Mouse (Mus musculus): ENCODE measurements around the gene Tmem252. TPM values are rescaled to one million over a fixed set of nuclear protein-coding genes. Genes with fewer than 3 reads are reported as not detected.

Tmem252 gene
- polyA plus RNA-seq, 1 experiment from 2014 or later, result 7.1 TPM

DNA sequence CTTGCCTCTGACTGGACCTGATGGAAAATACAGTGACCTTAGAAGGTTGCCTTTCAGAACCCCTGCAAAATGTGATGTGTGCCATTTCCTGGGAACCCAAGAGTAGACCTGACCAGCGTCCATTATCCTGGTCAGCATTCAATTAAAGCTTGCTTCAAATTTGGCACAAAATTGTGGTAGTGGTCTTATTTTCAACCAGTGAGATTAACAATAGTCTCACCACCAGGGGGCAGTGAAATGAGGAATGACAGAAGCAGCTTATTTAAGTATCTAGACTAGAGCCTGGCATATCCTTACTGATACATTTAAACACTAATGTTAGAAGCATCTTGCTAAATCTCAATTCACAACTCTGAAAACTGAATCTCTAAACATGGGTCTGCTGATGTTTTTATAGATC, 31.6 kb downstream of the Tmem252 start:
- peaks cover 16 to 31% of the 10 kb centered on the region in 2 experiments for H3K4me1 ChIP-seq (ENCODE audit: control insufficient read depth in 2 of 2, insufficient read depth in 2 of 2, low read length in 2 of 2)
- H3K27ac ChIP-seq (replicated peaks in 1 of 2; ENCODE audit: control insufficient read depth in 1 of 2, insufficient read depth in 1 of 2, low read depth in 2 of 2, low read length in 2 of 2), result 0 out of 4 replicates have a peak overlapping the region, but pooled peaks of 1 of the 2 experiments have one; percentile 14
- H3K27me3 ChIP-seq (ENCODE audit: control insufficient read depth, insufficient read depth, low read length), result no peaks in the 10 kb centered on the region
- no peak overlapping the region for H3K4me2 ChIP-seq (ENCODE audit: low read length)
- no peaks in the 10 kb centered on the region for H3K9me3 ChIP-seq (ENCODE audit: control insufficient read depth, low read length)
- no peak for ATAC-seq (ENCODE audit: insufficient number of reproducible peaks, insufficient read depth, low FRiP score, low read depth)
- H3K36me3 ChIP-seq (ENCODE audit: control insufficient read depth, insufficient read depth, low read length), result 0 out of 2 replicates have a peak, but pooled peaks cover 4% of the 10 kb centered on the region
- WGBS, result 68% methylated on average over 1 of the region's 1 CpGs
- no peak overlapping the region for H3K9ac ChIP-seq (ENCODE audit: low read length)
- no peak overlapping the region for H3K4me3 ChIP-seq (ENCODE audit: control insufficient read depth in 1 of 2, insufficient read depth in 1 of 2, low read depth in 1 of 2, low read length in 2 of 2)

DNA sequence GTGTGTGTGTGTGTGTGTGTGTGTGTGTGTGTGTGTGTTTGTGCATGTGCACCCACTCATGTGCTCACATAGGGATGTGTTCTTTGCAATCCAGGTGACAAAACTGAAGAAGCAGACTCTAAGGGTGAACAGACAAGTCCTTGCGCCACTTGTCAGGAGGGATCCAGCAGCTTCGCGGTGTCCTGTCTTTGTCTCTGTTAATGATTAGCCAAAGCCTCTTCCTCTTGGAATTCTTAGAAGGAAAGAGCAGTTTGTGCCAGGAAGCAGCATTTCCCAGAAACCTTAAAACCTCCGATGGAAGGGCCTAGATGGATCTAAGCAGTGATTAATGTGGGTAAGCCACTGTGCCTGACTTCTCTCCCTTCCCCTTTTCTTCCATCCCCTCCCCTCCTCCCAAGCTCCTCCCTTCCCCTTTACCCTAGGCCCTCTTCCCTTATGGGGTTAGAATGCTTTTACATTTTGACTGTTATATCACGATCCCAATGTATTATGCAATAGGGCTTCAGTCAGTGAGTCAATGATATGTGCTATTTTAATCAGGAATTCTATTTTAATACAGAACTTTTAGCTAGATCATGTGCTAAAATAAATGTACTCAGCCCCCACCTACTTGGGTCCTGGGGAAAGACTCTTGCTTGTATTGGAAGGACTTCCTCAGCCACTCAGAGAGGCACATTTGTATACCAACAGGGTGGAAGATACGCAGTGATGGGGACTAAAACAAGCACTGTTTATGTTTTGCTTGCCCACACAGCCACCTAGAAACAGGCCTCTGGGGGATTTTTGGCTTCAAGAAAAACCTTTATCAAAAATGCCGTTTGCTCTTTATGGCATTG, 33.5 kb downstream of the Tmem252 start:
- Histone ChIP-seq H3K27me3 (ENCODE audit: control insufficient read depth, insufficient read depth, low read length) (no peaks in the 10 kb centered on the region), H3K27ac (replicated peaks in 1 of 2; ENCODE audit: control insufficient read depth in 1 of 2, insufficient read depth in 1 of 2, low read depth in 2 of 2, low read length in 2 of 2) (peak overlapping the region; percentile 72 to 89), H3K4me1 (ENCODE audit: control insufficient read depth in 2 of 2, insufficient read depth in 2 of 2, low read length in 2 of 2) (peaks cover 15 to 31% of the 10 kb centered on the region in 2 experiments), H3K9me3 (ENCODE audit: control insufficient read depth, low read length) (no peaks in the 10 kb centered on the region), H3K4me2 (ENCODE audit: low read length) (peak overlapping the region; percentile 14; the same call in 1 of the 2 replicates), H3K4me3 (ENCODE audit: control insufficient read depth in 1 of 2, insufficient read depth in 1 of 2, low read depth in 1 of 2, low read length in 2 of 2) (no peak overlapping the region), H3K36me3 (ENCODE audit: control insufficient read depth, insufficient read depth, low read length) (0 out of 2 replicates have a peak, but pooled peaks cover 4% of the 10 kb centered on the region), H3K9ac (ENCODE audit: low read length) (no peak overlapping the region; the same call in 1 of the 2 replicates)
- ATAC-seq (ENCODE audit: insufficient number of reproducible peaks, insufficient read depth, low FRiP score, low read depth), result no peak
- WGBS, result 62% methylated on average over 7 of the region's 7 CpGs

- peak; percentile 79 for ATAC-seq (ENCODE audit: insufficient number of reproducible peaks, insufficient read depth, low FRiP score, low read depth)
- Histone ChIP-seq H3K4me2 (ENCODE audit: low read length) (peak overlapping the region; percentile 14; the same call in 1 of the 2 replicates), H3K27me3 (ENCODE audit: control insufficient read depth, insufficient read depth, low read length) (no peaks in the 10 kb centered on the region), H3K36me3 (ENCODE audit: control insufficient read depth, insufficient read depth, low read length) (0 out of 2 replicates have a peak, but pooled peaks cover 4% of the 10 kb centered on the region), H3K9ac (ENCODE audit: low read length) (no peak overlapping the region; the same call in 1 of the 2 replicates), H3K4me1 (ENCODE audit: control insufficient read depth in 2 of 2, insufficient read depth in 2 of 2, low read length in 2 of 2) (peaks cover 15 to 31% of the 10 kb centered on the region in 2 experiments), H3K9me3 (ENCODE audit: control insufficient read depth, low read length) (no peaks in the 10 kb centered on the region), H3K4me3 (ENCODE audit: control insufficient read depth in 1 of 2, insufficient read depth in 1 of 2, low read depth in 1 of 2, low read length in 2 of 2) (no peak overlapping the region), H3K27ac (replicated peaks in 1 of 2; ENCODE audit: control insufficient read depth in 1 of 2, insufficient read depth in 1 of 2, low read depth in 2 of 2, low read length in 2 of 2) (peak overlapping the region; percentile 72 to 89)
- 5% methylated on average over 7 of the region's 7 CpGs for WGBS
Observed at GRCm38 (mm10) chr19:24708032-24708431, 34.2 kb downstream of the Tmem252 start.

DNA sequence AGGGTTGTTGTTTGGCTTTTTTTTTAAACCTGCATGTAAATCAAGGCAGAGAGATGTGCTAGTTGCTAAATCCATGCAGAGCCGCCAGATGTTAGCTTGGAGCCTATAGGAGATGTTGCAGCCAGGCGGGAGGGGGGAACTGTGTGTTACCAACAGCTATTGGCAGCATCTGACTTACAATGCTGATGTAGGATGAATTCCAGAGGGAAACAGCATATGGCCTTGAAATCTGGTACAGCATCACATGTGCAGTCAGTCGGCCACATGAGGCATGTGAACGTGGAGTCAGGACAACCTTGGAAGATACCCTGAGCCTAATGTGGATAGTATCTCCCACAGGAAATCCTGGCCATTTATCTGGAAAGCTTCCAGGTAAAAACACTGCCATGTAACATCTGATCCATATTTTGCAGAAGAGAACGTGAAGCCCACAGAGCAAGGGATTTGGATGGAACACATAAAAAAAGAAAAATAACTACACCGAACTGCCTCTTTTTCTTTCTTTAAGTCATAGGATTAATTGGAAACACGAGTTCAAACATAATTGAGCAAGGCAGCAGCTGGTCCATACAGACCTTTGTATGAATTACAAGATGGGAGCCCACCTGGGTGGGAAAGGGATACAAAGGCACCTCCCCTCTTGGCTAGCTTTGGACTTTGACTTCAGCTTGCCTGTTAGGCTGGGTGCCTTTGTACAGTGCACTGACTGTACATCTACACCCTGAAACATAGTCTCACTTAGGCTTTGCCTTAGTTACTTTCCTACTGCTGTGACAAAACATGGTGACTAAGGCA, 42.7 kb downstream of the Tmem252 start:
- Histone ChIP-seq H3K4me2 (ENCODE audit: low read length) (no peak overlapping the region), H3K4me1 (ENCODE audit: control insufficient read depth in 2 of 2, insufficient read depth in 2 of 2, low read length in 2 of 2) (no peaks in the 10 kb centered on the region), H3K4me3 (ENCODE audit: control insufficient read depth in 1 of 2, insufficient read depth in 1 of 2, low read depth in 1 of 2, low read length in 2 of 2) (no peak overlapping the region), H3K9me3 (ENCODE audit: control insufficient read depth, low read length) (no peaks in the 10 kb centered on the region), H3K9ac (ENCODE audit: low read length) (no peak overlapping the region), H3K27me3 (ENCODE audit: control insufficient read depth, insufficient read depth, low read length) (no peaks in the 10 kb centered on the region), H3K36me3 (ENCODE audit: control insufficient read depth, insufficient read depth, low read length) (0 out of 2 replicates have a peak, but pooled peaks cover 4% of the 10 kb centered on the region), H3K27ac (replicated peaks in 1 of 2; ENCODE audit: control insufficient read depth in 1 of 2, insufficient read depth in 1 of 2, low read depth in 2 of 2, low read length in 2 of 2) (no peak overlapping the region)
- 83% methylated on average over 7 of the region's 7 CpGs for WGBS
- no peak for ATAC-seq (ENCODE audit: insufficient number of reproducible peaks, insufficient read depth, low FRiP score, low read depth)

DNA sequence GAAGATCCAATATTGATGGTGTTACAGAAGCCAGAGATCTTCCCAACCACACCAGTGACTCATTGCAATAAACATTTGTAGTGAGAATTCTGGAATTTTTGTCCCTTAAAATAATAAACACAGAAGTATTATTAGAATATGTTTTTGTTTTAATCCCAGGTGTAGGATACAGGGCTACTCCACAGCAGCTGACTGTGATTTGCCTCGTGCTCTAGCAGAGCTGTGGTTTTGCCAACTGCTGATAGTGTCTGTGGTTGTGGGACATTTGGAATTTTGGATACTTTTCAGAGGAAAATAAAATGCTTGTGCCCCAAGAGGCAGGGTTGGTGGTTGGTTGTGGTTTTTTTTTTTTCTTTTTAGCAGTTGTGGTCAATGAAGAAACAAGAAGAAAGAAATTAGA, 44.2 kb downstream of the Tmem252 start:
- no peak overlapping the region for H3K9ac ChIP-seq (ENCODE audit: low read length)
- H3K9me3 ChIP-seq (ENCODE audit: control insufficient read depth, low read length), result no peaks in the 10 kb centered on the region
- 75% methylated on average over 1 of the region's 1 CpGs for WGBS
- no peaks in the 10 kb centered on the region for H3K4me1 ChIP-seq (ENCODE audit: control insufficient read depth in 2 of 2, insufficient read depth in 2 of 2, low read length in 2 of 2)
- H3K27me3 ChIP-seq (ENCODE audit: control insufficient read depth, insufficient read depth, low read length), result no peaks in the 10 kb centered on the region
- ATAC-seq (ENCODE audit: insufficient number of reproducible peaks, insufficient read depth, low FRiP score, low read depth), result no peak
- H3K4me3 ChIP-seq (ENCODE audit: control insufficient read depth in 1 of 2, insufficient read depth in 1 of 2, low read depth in 1 of 2, low read length in 2 of 2), result no peak overlapping the region
- H3K36me3 ChIP-seq (ENCODE audit: control insufficient read depth, insufficient read depth, low read length), result peaks cover 11% of the 10 kb centered on the region; the same call in 1 of the 2 replicates
- H3K27ac ChIP-seq (replicated peaks in 1 of 2; ENCODE audit: control insufficient read depth in 1 of 2, insufficient read depth in 1 of 2, low read depth in 2 of 2, low read length in 2 of 2), result no peak overlapping the region
- H3K4me2 ChIP-seq (ENCODE audit: low read length), result no peak overlapping the region

GRCm38 (mm10) chr19:24719504-24719903, 45.7 kb downstream of the Tmem252 start:
- Histone ChIP-seq H3K4me1 (ENCODE audit: control insufficient read depth in 2 of 2, insufficient read depth in 2 of 2, low read length in 2 of 2) (peaks cover 2 to 6% of the 10 kb centered on the region in 2 experiments; a peak in 3 of 4 replicates), H3K27ac (replicated peaks in 1 of 2; ENCODE audit: control insufficient read depth in 1 of 2, insufficient read depth in 1 of 2, low read depth in 2 of 2, low read length in 2 of 2) (no peak overlapping the region), H3K9ac (ENCODE audit: low read length) (no peak overlapping the region), H3K36me3 (ENCODE audit: control insufficient read depth, insufficient read depth, low read length) (peaks cover 11% of the 10 kb centered on the region; the same call in 1 of the 2 replicates), H3K27me3 (ENCODE audit: control insufficient read depth, insufficient read depth, low read length) (no peaks in the 10 kb centered on the region), H3K9me3 (ENCODE audit: control insufficient read depth, low read length) (no peaks in the 10 kb centered on the region), H3K4me3 (ENCODE audit: control insufficient read depth in 1 of 2, insufficient read depth in 1 of 2, low read depth in 1 of 2, low read length in 2 of 2) (no peak overlapping the region), H3K4me2 (ENCODE audit: low read length) (no peak overlapping the region)
- 85% methylated on average over 4 of the region's 4 CpGs for WGBS
- no peak for ATAC-seq (ENCODE audit: insufficient number of reproducible peaks, insufficient read depth, low FRiP score, low read depth)

DNA sequence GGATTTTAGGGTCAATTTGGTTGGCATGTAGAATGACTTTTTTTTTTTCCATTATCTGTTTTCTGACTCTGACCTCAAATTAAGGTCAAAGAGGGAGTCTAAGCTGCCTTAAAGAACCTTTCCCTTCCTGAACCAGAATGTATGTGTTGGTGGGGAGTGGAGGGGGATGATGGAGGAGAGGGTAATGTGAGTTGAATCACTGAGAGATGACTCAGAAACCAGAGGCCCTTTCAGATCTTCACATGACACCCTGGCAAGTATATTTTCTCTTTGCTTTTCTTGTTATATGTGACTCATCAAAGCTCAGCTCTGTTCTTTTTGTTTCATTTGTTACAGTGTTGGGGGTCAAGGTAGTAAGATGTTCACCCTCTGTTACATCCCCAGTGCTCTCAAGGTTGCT, 46.6 kb downstream of the Tmem252 start:
- Histone ChIP-seq H3K36me3 (ENCODE audit: control insufficient read depth, insufficient read depth, low read length) (peaks cover 11% of the 10 kb centered on the region; the same call in 1 of the 2 replicates), H3K9me3 (ENCODE audit: control insufficient read depth, low read length) (no peaks in the 10 kb centered on the region), H3K27me3 (ENCODE audit: control insufficient read depth, insufficient read depth, low read length) (no peaks in the 10 kb centered on the region), H3K4me2 (ENCODE audit: low read length) (no peak overlapping the region), H3K27ac (replicated peaks in 1 of 2; ENCODE audit: control insufficient read depth in 1 of 2, insufficient read depth in 1 of 2, low read depth in 2 of 2, low read length in 2 of 2) (no peak overlapping the region), H3K4me1 (ENCODE audit: control insufficient read depth in 2 of 2, insufficient read depth in 2 of 2, low read length in 2 of 2) (peaks cover 4 to 14% of the 10 kb centered on the region in 2 experiments; a peak in 3 of 4 replicates), H3K4me3 (ENCODE audit: control insufficient read depth in 1 of 2, insufficient read depth in 1 of 2, low read depth in 1 of 2, low read length in 2 of 2) (no peak overlapping the region), H3K9ac (ENCODE audit: low read length) (no peak overlapping the region)
- ATAC-seq (ENCODE audit: insufficient number of reproducible peaks, insufficient read depth, low FRiP score, low read depth), result no peak

Data from heart, embryonic 14.5 days (tissue).